ENCODE assay signal across 30 mouse cellular contexts in genomic region chr8:120719586-120720236, GRCm38 (mm10). TPM values are rescaled to one million over a fixed set of nuclear protein-coding genes. Genes with fewer than 3 reads are reported as not detected.
DNase-seq lines count a peak whose midpoint lies in the region; ATAC-seq and TF ChIP-seq lines count a peak whose summit lies in the region.
"Had no signal": no experiment of that assay in that cellular context is flagged by ENCODE, and none has a peak within 500 bp of the region (broad histone marks: within the 10 kb centered on the region; RNA-seq: fewer than 3 reads in every experiment).

No protein-coding gene starts in this region.

- no peaks in the 10 kb centered on the region for H3K36me3 ChIP-seq in heart, adult 2 months (ENCODE audit: control insufficient read depth, insufficient read depth, low read length)
- H3K36me3 ChIP-seq in midbrain, embryonic 11.5 days (ENCODE audit: control insufficient read depth, insufficient read depth, low read length), result no peaks in the 10 kb centered on the region
- no peaks in the 10 kb centered on the region for H3K36me3 ChIP-seq in midbrain, embryonic 13.5 days
- H3K36me3 ChIP-seq: embryonic facial prominence, embryonic 13.5 days; forebrain, embryonic 10.5 days; forebrain, embryonic 15.5 days; hindbrain, embryonic 12.5 days; liver, embryonic 13.5 days; midbrain, embryonic 12.5 days had no signal

- H3K27ac ChIP-seq in heart, adult 2 months, result no peak overlapping the region
- no peak overlapping the region for H3K27ac ChIP-seq in midbrain, embryonic 11.5 days (ENCODE audit: low read depth, low read length)
- no peak overlapping the region for H3K27ac ChIP-seq in midbrain, embryonic 13.5 days
- H3K27ac ChIP-seq: embryonic facial prominence, embryonic 13.5 days; forebrain, embryonic 10.5 days; forebrain, embryonic 15.5 days; hindbrain, embryonic 12.5 days; hindbrain, postnatal 0 days; kidney, postnatal 0 days; liver, embryonic 13.5 days; midbrain, embryonic 12.5 days had no signal

- H3K4me2 ChIP-seq in midbrain, embryonic 11.5 days, result no peak overlapping the region
- H3K4me2 ChIP-seq in midbrain, embryonic 13.5 days (replicated peaks), result no peak overlapping the region
- H3K4me2 ChIP-seq: embryonic facial prominence, embryonic 13.5 days; forebrain, embryonic 15.5 days; heart, embryonic 11.5 days; hindbrain, embryonic 12.5 days; liver, embryonic 13.5 days; midbrain, embryonic 12.5 days had no signal

- TF ChIP-seq EP300 in heart, adult 2 months (IDR thresholded peaks at IDR 0.05; ENCODE audit: insufficient read depth, low read depth, low read length), result no peak

- no peaks in the 10 kb centered on the region for H3K27me3 ChIP-seq in heart, adult 2 months (ENCODE audit: control insufficient read depth, insufficient read depth, low read length)
- no peaks in the 10 kb centered on the region for H3K27me3 ChIP-seq in midbrain, embryonic 11.5 days (ENCODE audit: control insufficient read depth, insufficient read depth, low read length)
- no peaks in the 10 kb centered on the region for H3K27me3 ChIP-seq in midbrain, embryonic 13.5 days
- H3K27me3 ChIP-seq: embryonic facial prominence, embryonic 13.5 days; forebrain, embryonic 15.5 days; hindbrain, embryonic 12.5 days; liver, embryonic 13.5 days; midbrain, embryonic 12.5 days had no signal

- H3K4me1 ChIP-seq in heart, adult 2 months (ENCODE audit: control insufficient read depth, insufficient read depth, low read length), result no peaks in the 10 kb centered on the region
- H3K4me1 ChIP-seq in midbrain, embryonic 11.5 days (ENCODE audit: control insufficient read depth, insufficient read depth, low read length), result no peaks in the 10 kb centered on the region
- H3K4me1 ChIP-seq in midbrain, embryonic 13.5 days (replicated peaks), result no peaks in the 10 kb centered on the region
- H3K4me1 ChIP-seq: forebrain, embryonic 10.5 days; forebrain, embryonic 15.5 days; midbrain, embryonic 12.5 days had no signal

- 75% methylated on average over 19 of the region's 19 CpGs for WGBS in heart, adult 2 months
- WGBS in midbrain, embryonic 11.5 days, result 73% methylated on average over 19 of the region's 19 CpGs
- 75% methylated on average over 19 of the region's 19 CpGs for WGBS in midbrain, embryonic 13.5 days

- no peak overlapping the region for H3K9ac ChIP-seq in heart, adult 2 months (ENCODE audit: low read depth, low read length)
- H3K9ac ChIP-seq in midbrain, embryonic 11.5 days (ENCODE audit: low read length), result no peak overlapping the region
- no peak overlapping the region for H3K9ac ChIP-seq in midbrain, embryonic 13.5 days (replicated peaks)
- H3K9ac ChIP-seq: embryonic facial prominence, embryonic 13.5 days; forebrain, embryonic 15.5 days; hindbrain, embryonic 12.5 days; liver, embryonic 13.5 days; midbrain, embryonic 12.5 days had no signal

- ATAC-seq in midbrain, embryonic 11.5 days (ENCODE audit: low FRiP score), result no peak
- ATAC-seq in midbrain, embryonic 13.5 days, result no peak
- peak; percentile 53 for ATAC-seq in megakaryocyte progenitor cell, adult 5-6 weeks (replicated peaks; ENCODE audit: poor library complexity)
- ATAC-seq: forebrain, embryonic 15.5 days; hindbrain, postnatal 0 days had no signal

- no peaks in the 10 kb centered on the region for H3K79me2 ChIP-seq in heart, adult 2 months (replicated peaks; ENCODE audit: control insufficient read depth, insufficient read depth, low read length)

- intact Hi-C loops in heart, adult 2 months (cut with DNase I), result no loop called here
- intact Hi-C loops in left cerebral cortex, postnatal 14 days (cut with DNase I), result no loop called here

- TF ChIP-seq CTCF in heart, adult 2 months (IDR thresholded peaks at IDR 0.05), result no peak

- peak; percentile 91 for DNase-seq in heart, adult 11 months
- DNase-seq in heart, adult 2 months, result no peak
- peak; percentile 81 for DNase-seq in midbrain, embryonic 11.5 days (ENCODE audit: low spot score, missing footprints)
- no peak for DNase-seq in left cerebral cortex, postnatal 14 days (ENCODE audit: low spot score in 2 of 2)
- no peak for DNase-seq in thymus, postnatal 4 days
- DNase-seq: adrenal gland, postnatal 10 days; cerebellum, adult 2 months; cerebellum, postnatal 36 days; gastrocnemius, postnatal 36 days; heart, postnatal 36 days; kidney, adult 18-20 months; kidney, postnatal 4 days; left cerebral cortex, postnatal 4 days; liver, embryonic 13.5 days; lung, adult 2 months; lung, postnatal 10 days had no signal

- TF ChIP-seq POLR2A in heart, adult 2 months (IDR thresholded peaks at IDR 0.05; ENCODE audit: insufficient read depth, low read depth, low read length), result no peak

- no peaks in the 10 kb centered on the region for H3K9me3 ChIP-seq in midbrain, embryonic 11.5 days (ENCODE audit: control insufficient read depth, low read length)
- H3K9me3 ChIP-seq in midbrain, embryonic 13.5 days, result no peaks in the 10 kb centered on the region
- H3K9me3 ChIP-seq: embryonic facial prominence, embryonic 13.5 days; forebrain, embryonic 15.5 days; hindbrain, embryonic 12.5 days; liver, embryonic 13.5 days; midbrain, embryonic 12.5 days had no signal

- no peak overlapping the region for H3K4me3 ChIP-seq in heart, adult 2 months
- no peak overlapping the region for H3K4me3 ChIP-seq in midbrain, embryonic 11.5 days (ENCODE audit: low read depth, low read length)
- no peak overlapping the region for H3K4me3 ChIP-seq in midbrain, embryonic 13.5 days (replicated peaks)
- H3K4me3 ChIP-seq: embryonic facial prominence, embryonic 13.5 days; forebrain, embryonic 10.5 days; forebrain, embryonic 15.5 days; hindbrain, embryonic 12.5 days; liver, embryonic 13.5 days; midbrain, embryonic 12.5 days had no signal

RNA-seq across cellular contexts. Expression of gene Irf8, which starts 16.4 kb away (rescaled TPM):
- 1 to 10 TPM; 3.6 to 3.8 TPM for total RNA-seq in heart, adult 2 months (2021)
- 4.2 and 4.9 TPM in 2 replicates for polyA plus RNA-seq in heart, adult 2 months (2012; rRNA removed)
- 4.7 and 4.9 TPM in 2 replicates for polyA plus RNA-seq in midbrain, embryonic 11.5 days (2014; fragmentation: Nextera tagmentation; extraction: Ambion mirVana)
- polyA plus RNA-seq in midbrain, embryonic 13.5 days (2015; fragmentation: Nextera tagmentation; extraction: Ambion mirVana), result 3.5 and 3.9 TPM in 2 replicates
- total RNA-seq in megakaryocyte progenitor cell, adult 5-6 weeks (2015), result 80.9 and 119 TPM in 2 replicates
- 154 and 205 TPM in 2 replicates for total RNA-seq in megakaryocyte progenitor cell, adult 5-6 weeks (2017)
- 1 to 10 TPM; 3.9 to 5.2 TPM for total RNA-seq in left cerebral cortex, postnatal 14 days (2021)
- polyA plus RNA-seq: C2C12 had no signal

RNA-seq across cellular contexts. Expression of gene Emc8, which starts 51.3 kb away (rescaled TPM):
- 10 to 100 TPM; 42.2 to 46.3 TPM for total RNA-seq in heart, adult 2 months (2021)
- 34.1 and 36.9 TPM in 2 replicates for polyA plus RNA-seq in heart, adult 2 months (2012; rRNA removed)
- 292 and 306 TPM in 2 replicates for polyA plus RNA-seq in midbrain, embryonic 11.5 days (2014; fragmentation: Nextera tagmentation; extraction: Ambion mirVana)
- polyA plus RNA-seq in midbrain, embryonic 13.5 days (2015; fragmentation: Nextera tagmentation; extraction: Ambion mirVana), result 161 and 180 TPM in 2 replicates
- total RNA-seq in megakaryocyte progenitor cell, adult 5-6 weeks (2015), result 63.9 and 66.1 TPM in 2 replicates
- 56.3 and 61.1 TPM in 2 replicates for total RNA-seq in megakaryocyte progenitor cell, adult 5-6 weeks (2017)
- total RNA-seq in left cerebral cortex, postnatal 14 days (2021), result 10 to 100 TPM; 72.6 to 78.6 TPM

RNA-seq across cellular contexts. Expression of gene Cox4i1, which starts 51.7 kb away (rescaled TPM):
- total RNA-seq in heart, adult 2 months (2021), result 1,000 to 10,000 TPM; 4,113 to 4,965 TPM
- polyA plus RNA-seq in heart, adult 2 months (2012; rRNA removed), result 4,656 and 4,851 TPM in 2 replicates
- polyA plus RNA-seq in midbrain, embryonic 11.5 days (2014; fragmentation: Nextera tagmentation; extraction: Ambion mirVana), result 937 and 953 TPM in 2 replicates
- 1,057 and 1,066 TPM in 2 replicates for polyA plus RNA-seq in midbrain, embryonic 13.5 days (2015; fragmentation: Nextera tagmentation; extraction: Ambion mirVana)
- total RNA-seq in megakaryocyte progenitor cell, adult 5-6 weeks (2015), result 731 and 787 TPM in 2 replicates
- total RNA-seq in megakaryocyte progenitor cell, adult 5-6 weeks (2017), result 392 and 475 TPM in 2 replicates
- total RNA-seq in left cerebral cortex, postnatal 14 days (2021), result 1,000 to 10,000 TPM; 1,181 to 1,191 TPM

RNA-seq across cellular contexts. Expression of gene Gm27021, which starts 51.8 kb away (rescaled TPM):
- total RNA-seq in heart, adult 2 months (2021), result not detected
- not detected in 2 replicates for polyA plus RNA-seq in heart, adult 2 months (2012; rRNA removed)
- 3.4 and 3.5 TPM in 2 replicates for polyA plus RNA-seq in midbrain, embryonic 11.5 days (2014; fragmentation: Nextera tagmentation; extraction: Ambion mirVana)
- polyA plus RNA-seq in midbrain, embryonic 13.5 days (2015; fragmentation: Nextera tagmentation; extraction: Ambion mirVana), result 5.2 and 5.3 TPM in 2 replicates
- not detected in 2 replicates for total RNA-seq in megakaryocyte progenitor cell, adult 5-6 weeks (2015)
- not detected in 2 replicates for total RNA-seq in megakaryocyte progenitor cell, adult 5-6 weeks (2017)
- not detected for total RNA-seq in left cerebral cortex, postnatal 14 days (2021)
- total RNA-seq: adrenal gland, postnatal 10 days; gastrocnemius, adult 18-20 months; gastrocnemius, postnatal 36 days; layer of hippocampus, postnatal 25 days had no signal
- polyA plus RNA-seq: heart, embryonic 16.5 days had no signal

Comparison
In these comparisons a context has a peak if more than half of its experiments do, and no peak if none do; other contexts are left out.
1. DNase-seq: peak in heart, adult 11 months (single experiment) and midbrain, embryonic 11.5 days (single experiment); none in heart, adult 2 months (0 of 2), left cerebral cortex, postnatal 14 days (0 of 2) and thymus, postnatal 4 days (single experiment).
2. RNA of gene Irf8, which starts 16.4 kb away (total RNA-seq): 80.9 to 205 TPM in megakaryocyte progenitor cell, adult 5-6 weeks; 3.9 to 5.2 TPM in left cerebral cortex, postnatal 14 days and 3.6 to 3.8 TPM in heart, adult 2 months; every median in the first group is over 10 times any median in the second.